Mouse (Mus musculus): Measurements from ENCODE around the gene Napsa. TPM values are rescaled to one million over a fixed set of nuclear protein-coding genes. Genes with fewer than 3 reads are reported as not detected.

Gene Napsa
- total and polyA plus RNA-seq, 3 experiments: 0.16 to 1.3 (median 0.35) TPM

GRCm38 (mm10) chr7:44532918-44533745, 39.0 kb upstream of the Napsa start:
- ATAC-seq (ENCODE audit: extremely low read depth, insufficient number of reproducible peaks, low FRiP score, poor library complexity, severe bottlenecking): no peak
- no peak for TF ChIP-seq POLR2AphosphoS5 (IDR thresholded peaks at IDR 0.05; ENCODE audit: insufficient replicate concordance, low read depth, low read length)
- TF ChIP-seq GATA1 (IDR thresholded peaks at IDR 0.05; ENCODE audit: borderline replicate concordance, low read length): no peak
- no peak for TF ChIP-seq CTCF (IDR thresholded peaks at IDR 0.05; ENCODE audit: low read depth, low read length)
- TF ChIP-seq TAL1 (conservative IDR thresholded peaks at IDR 0.05; ENCODE audit: low read depth, low read length): no peak
- no peak for TF ChIP-seq GATA2 (IDR thresholded peaks at IDR 0.05; ENCODE audit: borderline replicate concordance, low read depth, low read length)
- peaks cover 16% of the 10 kb centered on the region; the same call in 1 of the 2 replicates for H3K27me3 ChIP-seq (ENCODE audit: insufficient read depth, low read length)
- peaks cover 60% of the 10 kb centered on the region for H3K4me1 ChIP-seq (ENCODE audit: insufficient read depth, low read depth, low read length)
- no peak overlapping the region for H3K4me3 ChIP-seq (ENCODE audit: low read depth, low read length)
- H3K36me3 ChIP-seq (replicated peaks): peaks cover 66% of the 10 kb centered on the region
- no peaks in the 10 kb centered on the region for H3K9me3 ChIP-seq (replicated peaks)
- no peak for DNase-seq (ENCODE audit: low spot score)

DNA sequence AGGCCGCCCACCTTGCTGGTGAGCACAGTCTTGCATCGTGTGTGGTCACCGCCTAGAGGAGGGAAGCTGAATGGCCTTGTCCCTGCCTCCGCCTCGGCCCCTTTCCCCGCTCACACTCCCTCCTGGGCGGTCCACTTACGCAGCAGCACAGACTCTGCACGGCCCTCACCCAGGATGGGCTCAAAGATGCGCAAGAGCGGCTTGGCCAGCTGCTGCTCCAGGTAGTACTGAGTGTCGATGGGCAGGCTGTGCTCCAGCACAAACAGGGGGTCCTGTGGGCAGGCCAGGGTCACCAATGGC, 38.5 kb upstream of the Napsa start:
- no peak for ATAC-seq (ENCODE audit: extremely low read depth, insufficient number of reproducible peaks, low FRiP score, poor library complexity, severe bottlenecking)
- TF ChIP-seq GATA1 (IDR thresholded peaks at IDR 0.05; ENCODE audit: borderline replicate concordance, low read length) (no peak), POLR2AphosphoS5 (IDR thresholded peaks at IDR 0.05; ENCODE audit: insufficient replicate concordance, low read depth, low read length) (no peak), TAL1 (conservative IDR thresholded peaks at IDR 0.05; ENCODE audit: low read depth, low read length) (no peak), CTCF (IDR thresholded peaks at IDR 0.05; ENCODE audit: low read depth, low read length) (no peak), GATA2 (IDR thresholded peaks at IDR 0.05; ENCODE audit: borderline replicate concordance, low read depth, low read length) (no peak)
- Histone ChIP-seq H3K4me1 (ENCODE audit: insufficient read depth, low read depth, low read length) (peaks cover 55% of the 10 kb centered on the region), H3K36me3 (replicated peaks) (peaks cover 72% of the 10 kb centered on the region), H3K4me3 (ENCODE audit: low read depth, low read length) (no peak overlapping the region), H3K27me3 (ENCODE audit: insufficient read depth, low read length) (peaks cover 13% of the 10 kb centered on the region; the same call in 1 of the 2 replicates), H3K9me3 (replicated peaks) (no peaks in the 10 kb centered on the region)
- DNase-seq (ENCODE audit: low spot score): no peak

- H3K4me3 ChIP-seq (ENCODE audit: low read depth, low read length): peak overlapping the region; percentile 17; the same call in 1 of the 2 replicates
- peaks cover 8% of the 10 kb centered on the region; the same call in 1 of the 2 replicates for H3K27me3 ChIP-seq (ENCODE audit: insufficient read depth, low read length)
- no peak for TF ChIP-seq GATA2 (IDR thresholded peaks at IDR 0.05; ENCODE audit: borderline replicate concordance, low read depth, low read length)
- H3K9me3 ChIP-seq (replicated peaks): no peaks in the 10 kb centered on the region
- no peak for DNase-seq (ENCODE audit: low spot score)
- H3K36me3 ChIP-seq (replicated peaks): peaks cover 77% of the 10 kb centered on the region
- peaks cover 53% of the 10 kb centered on the region for H3K4me1 ChIP-seq (ENCODE audit: insufficient read depth, low read depth, low read length)
- no peak for ATAC-seq (ENCODE audit: extremely low read depth, insufficient number of reproducible peaks, low FRiP score, poor library complexity, severe bottlenecking)
Observed at GRCm38 (mm10) chr7:44534242-44534641, 37.9 kb upstream of the Napsa start.

GRCm38 (mm10) chr7:44534656-44535441, 37.3 kb upstream of the Napsa start:
- Histone ChIP-seq H3K4me3 (ENCODE audit: low read depth, low read length) (peak overlapping the region; percentile 17; the same call in 1 of the 2 replicates), H3K9me3 (replicated peaks) (no peaks in the 10 kb centered on the region), H3K4me1 (ENCODE audit: insufficient read depth, low read depth, low read length) (peaks cover 55% of the 10 kb centered on the region), H3K36me3 (replicated peaks) (peaks cover 83% of the 10 kb centered on the region), H3K27me3 (ENCODE audit: insufficient read depth, low read length) (peaks cover 4% of the 10 kb centered on the region; the same call in 1 of the 2 replicates)
- no peak for DNase-seq (ENCODE audit: low spot score)
- no peak for ATAC-seq (ENCODE audit: extremely low read depth, insufficient number of reproducible peaks, low FRiP score, poor library complexity, severe bottlenecking)
- TF ChIP-seq GATA1 (IDR thresholded peaks at IDR 0.05; ENCODE audit: borderline replicate concordance, low read length) (no peak), GATA2 (IDR thresholded peaks at IDR 0.05; ENCODE audit: borderline replicate concordance, low read depth, low read length) (no peak), POLR2AphosphoS5 (IDR thresholded peaks at IDR 0.05; ENCODE audit: insufficient replicate concordance, low read depth, low read length) (no peak), CTCF (IDR thresholded peaks at IDR 0.05; ENCODE audit: low read depth, low read length) (peak; percentile 14; the same call in 1 of the 2 replicates)

DNA sequence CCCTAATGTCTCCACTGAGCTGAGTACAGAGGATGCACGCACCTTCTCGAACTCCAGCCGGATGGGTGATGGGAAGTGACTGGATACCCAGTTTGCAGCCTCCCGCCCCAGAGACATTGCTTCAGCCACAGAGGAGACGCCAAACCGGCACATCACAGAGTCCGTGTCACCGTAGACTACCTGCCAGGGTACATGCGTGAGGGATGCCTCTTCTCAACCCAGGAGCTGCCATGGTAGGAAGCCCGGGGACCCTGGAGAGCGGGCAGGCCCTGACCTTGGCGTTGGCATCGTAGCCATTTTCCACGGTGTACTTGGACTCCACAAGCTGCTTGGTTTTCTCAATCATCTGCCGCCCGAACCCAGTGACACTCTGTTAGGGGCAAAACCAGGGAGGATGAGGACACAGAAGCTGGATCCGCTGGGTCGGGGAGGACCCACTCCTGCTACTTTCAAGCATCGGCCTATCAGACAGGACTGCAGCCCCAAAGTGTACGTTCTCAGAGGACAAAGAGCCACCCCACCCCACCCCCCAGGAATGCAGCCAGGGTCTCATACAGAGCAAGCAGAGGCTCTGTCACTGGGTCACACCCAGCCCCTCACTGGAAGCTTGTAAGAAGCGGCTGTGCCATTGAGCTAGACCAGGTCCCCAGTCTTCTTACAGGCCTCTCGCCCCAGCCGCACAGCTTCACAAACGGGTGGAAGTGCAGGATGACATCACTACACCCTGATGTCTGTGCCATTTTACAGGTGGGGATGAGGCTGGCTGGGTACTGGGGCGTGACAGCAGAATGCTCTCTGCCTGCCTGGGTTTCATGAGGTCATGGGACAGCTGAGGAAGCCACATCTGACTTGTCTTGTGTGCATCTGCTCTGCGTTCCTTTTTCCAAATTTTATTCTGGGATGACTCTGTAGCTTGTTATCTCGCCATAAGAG, 36.3 kb upstream of the Napsa start:
- TF ChIP-seq GATA1 (IDR thresholded peaks at IDR 0.05; ENCODE audit: borderline replicate concordance, low read length) (no peak), CTCF (IDR thresholded peaks at IDR 0.05; ENCODE audit: low read depth, low read length) (no peak), TAL1 (conservative IDR thresholded peaks at IDR 0.05; ENCODE audit: low read depth, low read length) (no peak), GATA2 (IDR thresholded peaks at IDR 0.05; ENCODE audit: borderline replicate concordance, low read depth, low read length) (no peak), POLR2AphosphoS5 (IDR thresholded peaks at IDR 0.05; ENCODE audit: insufficient replicate concordance, low read depth, low read length) (no peak)
- no peaks in the 10 kb centered on the region for H3K9me3 ChIP-seq (replicated peaks)
- ATAC-seq (ENCODE audit: extremely low read depth, insufficient number of reproducible peaks, low FRiP score, poor library complexity, severe bottlenecking): no peak
- no peaks in the 10 kb centered on the region; the same call in 1 of the 2 replicates for H3K27me3 ChIP-seq (ENCODE audit: insufficient read depth, low read length)
- H3K36me3 ChIP-seq (replicated peaks): peaks cover 94% of the 10 kb centered on the region
- DNase-seq (ENCODE audit: low spot score): no peak
- peaks cover 55% of the 10 kb centered on the region for H3K4me1 ChIP-seq (ENCODE audit: insufficient read depth, low read depth, low read length)
- H3K4me3 ChIP-seq (ENCODE audit: low read depth, low read length): no peak overlapping the region
